Mouse (Mus musculus) erythroblast, adult 5-6 weeks (primary cell): ENCODE results near the gene Six3. TPM values are rescaled to one million over a fixed set of nuclear protein-coding genes. Genes with fewer than 3 reads are reported as not detected.

Experiments
- ATAC-seq: replicated peaks from 2 replicates; pipeline ENCODE4 v1.8.0; 2016; ENCODE audit warnings: moderate number of reproducible peaks, mild to moderate bottlenecking, moderate TSS enrichment, inconsistent platforms; ENCODE audit not compliant: poor library complexity, low FRiP score, severe bottlenecking
- total RNA-seq, 2 experiments: library from RNA; stranded (forward) in 1 of 2; stranded (reverse) in 1 of 2; fragments of 150-400 nt in 1 of 2; fragments of 200-764, 138-1000 nt in 1 of 2; gene quantifications; 2 replicates each; pipeline versions ENCODE4 v1.2.3 to v1.2.4; 2015 to 2017; ENCODE audit warnings: low replicate concordance in 2 of 2

The Six3 gene
- total RNA-seq (2015; ENCODE audit: low replicate concordance) (not detected in 2 replicates), total RNA-seq (2017; ENCODE audit: low replicate concordance) (not detected in 2 replicates)

GRCm38 (mm10) chr17:85613266-85613860 is at the start of gene Six3:
Gene Six3 (plus strand): TSS chr17:85613608.
- no peak for ATAC-seq

- ATAC-seq = no peak
These were observed 49.3 kb upstream of the Six3 start for GRCm38 (mm10) chr17:85564107-85564506.

- no peak for ATAC-seq
These were observed 39.4 kb upstream of the Six3 start for GRCm38 (mm10) chr17:85574023-85574422.

DNA sequence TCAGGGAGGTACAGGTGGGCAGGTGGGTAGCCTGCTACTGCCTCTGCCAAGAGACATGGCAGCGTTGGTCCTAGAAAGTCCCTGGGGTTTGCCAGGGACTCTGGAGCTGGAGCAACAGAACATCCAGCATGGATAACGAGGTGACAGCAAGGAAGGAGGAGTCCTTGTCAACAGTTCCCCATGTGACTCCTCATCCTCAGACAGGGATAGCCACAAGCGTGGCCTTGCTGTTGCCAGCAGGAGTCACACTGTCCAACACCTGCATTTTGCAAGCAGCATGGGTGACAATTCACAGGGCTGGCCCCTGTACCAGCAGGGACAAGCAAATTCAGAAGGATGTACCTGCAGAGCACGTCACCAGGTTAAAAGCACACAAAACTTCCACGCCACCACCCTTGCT is 35.1 kb upstream of the Six3 start:
- ATAC-seq = no peak

GRCm38 (mm10) chr17:85579350-85579749 is 34.1 kb upstream of the Six3 start:
- no peak for ATAC-seq

- ATAC-seq = 0 out of 2 replicates have a peak, but pooled peaks have one; percentile 35
These were observed 33.2 kb upstream of the Six3 start for GRCm38 (mm10) chr17:85580221-85580620.

DNA sequence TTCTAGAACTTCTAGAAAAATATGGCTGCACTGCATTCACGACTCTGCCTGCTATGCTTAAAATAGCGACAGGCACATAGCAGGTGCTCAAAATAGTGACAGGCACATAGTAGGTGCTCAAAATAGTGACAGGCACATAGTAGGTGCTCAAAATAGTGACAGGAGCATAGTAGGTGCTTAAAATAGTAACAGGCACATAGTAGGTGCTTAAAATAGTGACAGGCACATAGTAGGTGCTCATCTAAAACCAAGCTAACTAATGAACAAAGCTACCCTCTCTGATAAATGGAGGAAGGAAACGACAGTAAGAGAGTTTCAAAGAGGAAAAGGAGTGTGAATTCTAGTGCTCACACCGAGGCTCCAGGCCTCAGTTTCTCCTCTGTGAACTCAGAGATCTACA is 29.2 kb upstream of the Six3 start:
- no peak for ATAC-seq

- ATAC-seq = no peak
These were observed 28.8 kb upstream of the Six3 start for GRCm38 (mm10) chr17:85584573-85584972.

GRCm38 (mm10) chr17:85585779-85586178 is 27.6 kb upstream of the Six3 start:
- no peak for ATAC-seq

DNA sequence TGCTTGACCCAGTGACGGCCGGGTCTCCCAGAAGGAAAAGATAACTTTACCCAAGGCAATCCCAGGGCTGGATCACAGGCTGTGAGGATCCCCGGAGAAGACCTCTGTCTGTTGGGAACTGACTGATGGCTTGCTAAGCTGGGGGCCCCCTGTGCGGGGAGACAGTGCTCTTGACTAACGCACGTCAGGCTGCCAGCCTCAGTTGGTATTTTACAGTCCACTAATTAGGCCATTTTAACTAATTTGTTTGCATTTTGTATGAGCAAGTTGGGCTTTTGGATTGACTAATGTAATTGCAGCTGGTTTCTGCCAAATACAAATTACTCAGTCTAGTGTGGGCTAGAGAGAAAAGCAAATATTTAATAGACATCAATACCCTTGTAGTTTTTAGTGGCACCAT is 21.4 kb upstream of the Six3 start:
- no peak for ATAC-seq

- ATAC-seq = no peak
These were observed 17.6 kb upstream of the Six3 start for GRCm38 (mm10) chr17:85595853-85596252.

GRCm38 (mm10) chr17:85596341-85596890 is 17.0 kb upstream of the Six3 start:
- ATAC-seq = no peak

GRCm38 (mm10) chr17:85599520-85599919 is 13.9 kb upstream of the Six3 start:
- ATAC-seq = no peak

DNA sequence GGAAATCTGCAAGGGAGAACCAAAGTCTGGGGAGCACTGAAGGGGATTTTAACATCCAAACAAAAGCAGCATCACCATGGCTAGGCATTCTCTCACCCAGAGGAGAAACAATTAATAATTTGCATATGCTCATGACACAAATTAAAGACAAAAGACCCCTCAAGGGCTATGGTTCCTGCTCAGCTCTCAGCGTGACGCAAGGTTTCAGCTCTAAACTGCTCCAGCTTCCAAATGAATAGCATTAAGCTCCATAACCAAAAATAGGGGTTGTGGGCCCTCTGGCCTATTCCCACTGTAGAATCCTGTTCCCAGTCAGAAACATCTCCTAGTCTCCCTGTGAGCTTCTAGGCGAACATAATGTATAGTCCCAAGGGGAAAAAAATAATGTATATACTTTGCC is 6.9 kb upstream of the Six3 start:
- ATAC-seq = no peak

- no peak for ATAC-seq
These were observed 5.6 kb upstream of the Six3 start for GRCm38 (mm10) chr17:85607556-85608365.

GRCm38 (mm10) chr17:85608366-85609093 is 4.9 kb upstream of the Six3 start:
- no peak for ATAC-seq

GRCm38 (mm10) chr17:85609094-85609425 is 4.3 kb upstream of the Six3 start:
- ATAC-seq = no peak

DNA sequence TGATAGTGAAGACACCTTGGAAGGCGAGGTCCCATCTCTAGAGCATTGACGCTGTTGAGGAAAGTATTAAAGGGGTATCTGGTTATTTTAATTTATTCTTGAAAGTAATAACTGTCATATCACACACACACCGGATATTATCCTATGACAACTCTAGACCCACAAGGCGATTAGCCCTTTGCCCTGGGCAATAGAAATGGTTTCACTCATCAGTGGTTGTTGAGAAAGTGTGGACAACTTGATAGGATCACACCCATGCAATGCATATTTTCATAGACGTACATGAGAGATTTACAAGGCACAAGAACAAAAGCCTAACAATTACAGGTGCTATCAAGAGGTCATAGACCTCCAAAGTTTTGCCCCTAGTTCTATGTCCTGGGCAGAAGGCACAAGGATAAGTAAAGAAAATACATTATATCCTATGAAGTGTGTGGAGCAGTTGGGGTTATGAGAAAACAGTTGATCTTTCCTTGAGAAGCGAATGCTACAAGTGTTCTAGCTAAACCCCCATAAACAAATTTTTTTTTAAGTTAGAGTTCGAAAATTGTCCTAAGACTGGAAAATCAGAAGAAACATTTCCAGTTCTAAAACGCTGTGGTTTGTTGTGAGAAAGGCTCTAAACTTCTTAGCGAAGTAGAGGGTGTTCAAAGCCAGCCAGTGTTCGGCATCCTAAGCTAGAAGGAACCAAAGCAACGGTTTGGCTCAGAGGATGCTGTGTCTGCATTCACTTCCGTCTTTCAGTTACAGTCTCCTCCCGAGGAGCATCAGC is 3.6 kb upstream of the Six3 start:
- no peak for ATAC-seq

GRCm38 (mm10) chr17:85610393-85611115 is 2.9 kb upstream of the Six3 start:
- ATAC-seq = no peak
